Mouse (Mus musculus) kidney, embryonic 15.5 days (tissue): ENCODE results near the gene Gm20937. TPM values are rescaled to one million over a fixed set of nuclear protein-coding genes. Genes with fewer than 3 reads are reported as not detected.
"Not testable (repeated sequence)": the region's sequence is repeated elsewhere in the genome, so short reads cannot be mapped to it uniquely, and the experiment has no call there.

Source experiments
- ATAC-seq: fragments of 200-750 bp; cut with Nextera tagmentation; replicated peaks from 2 replicates; pipeline ENCODE4 v1.8.0; 2017; ENCODE audit warnings: moderate TSS enrichment; ENCODE audit not compliant: low FRiP score
- H3K27ac ChIP-seq: fragments of 300-500 bp; sonication (generic); 2 replicates; pipeline ENCODE4 v1.5.1; 2015; ENCODE audit warnings: mild to moderate bottlenecking, inconsistent platforms
- H3K27me3 ChIP-seq: fragments of 300-500 bp; sonication (generic); 2 replicates; pipeline ENCODE4 v1.6.1; 2015; ENCODE audit warnings: inconsistent platforms
- H3K36me3 ChIP-seq: fragments of 300-500 bp; sonication (generic); 2 replicates; pipeline ENCODE4 v1.6.1; 2015; ENCODE audit warnings: inconsistent platforms
- H3K4me1 ChIP-seq: fragments of 300-500 bp; sonication (generic); 2 replicates; pipeline ENCODE4 v1.6.1; 2015; ENCODE audit warnings: inconsistent platforms
- H3K4me2 ChIP-seq: fragments of 300-500 bp; sonication (generic); 2 replicates; pipeline ENCODE4 v1.6.1; 2015; ENCODE audit warnings: moderate library complexity, mild to moderate bottlenecking, inconsistent platforms
- H3K4me3 ChIP-seq: fragments of 300-500 bp; sonication (generic); replicated peaks from 2 replicates; pipeline ENCODE4 v1.5.1; 2015; ENCODE audit warnings: mild to moderate bottlenecking, inconsistent platforms
- H3K9ac ChIP-seq: fragments of 300-500 bp; sonication (generic); 2 replicates; pipeline ENCODE4 v1.6.1; 2015; ENCODE audit warnings: mild to moderate bottlenecking, inconsistent platforms
- H3K9me3 ChIP-seq: fragments of 300-500 bp; sonication (generic); replicated peaks from 2 replicates; pipeline ENCODE4 v1.6.1; 2016; ENCODE audit warnings: inconsistent platforms
- WGBS: fragments of 180-500 bp; shearing (Covaris S2); methylation state at CpG from one replicate; pipeline ENCODE4 v1.1.7; 2015; ENCODE audit warnings: mixed read lengths; 5-methylcytosine and 5-hydroxymethylcytosine counted together
- polyA plus RNA-seq: library from polyadenylated mRNA; unstranded; fragments of >200 nt; fragmentation: Nextera tagmentation; extraction: Ambion mirVana; gene quantifications from 2 replicates; pipeline ENCODE4 v1.2.1, GENCODE M21; 2015

The Gm20937 gene
- polyA plus RNA-seq, result not detected in 2 replicates

GRCm38 (mm10) chrY:68294798-68295197 lies at the start of gene Gm20937:
TSS of gene Gm20937 (minus strand) at chrY:68294898.
- not testable (repeated sequence) for H3K27me3 ChIP-seq, H3K4me3 ChIP-seq, H3K4me2 ChIP-seq, H3K9ac ChIP-seq, H3K9me3 ChIP-seq, H3K36me3 ChIP-seq, ATAC-seq, H3K4me1 ChIP-seq, H3K27ac ChIP-seq
- WGBS, result no CpG with 5 or more reads among the region's 6 CpGs

Other genes starting within 250 kb of the Gm20937 start
- gene Gm20816, start 243.1 kb upstream of the Gm20937 start, polyA plus RNA-seq, result not detected in 2 replicates